Mouse (Mus musculus): ENCODE data around the gene Rabl3. TPM values are rescaled to one million over a fixed set of nuclear protein-coding genes. Genes with fewer than 3 reads are reported as not detected.

Gene Rabl3
- polyA plus RNA-seq, 1 experiment from 2014 or later = 26.3 TPM

- Histone ChIP-seq H3K27me3 (ENCODE audit: control insufficient read depth, insufficient read depth, low read length) (no peaks in the 10 kb centered on the region), H3K4me1 (ENCODE audit: control insufficient read depth, insufficient read depth, low read length) (no peaks in the 10 kb centered on the region), H3K4me2 (ENCODE audit: low read length) (no peak overlapping the region), H3K36me3 (ENCODE audit: control insufficient read depth, insufficient read depth, low read length) (peaks cover 41% of the 10 kb centered on the region), H3K9ac (replicated peaks; ENCODE audit: low read length) (no peak overlapping the region), H3K9me3 (ENCODE audit: control insufficient read depth, low read length) (no peaks in the 10 kb centered on the region), H3K4me3 (replicated peaks; ENCODE audit: low read depth, low read length) (no peak overlapping the region), H3K27ac (replicated peaks; ENCODE audit: low read depth, low read length) (no peak overlapping the region)
- 95% methylated on average over 4 of the region's 4 CpGs for WGBS
- DNase-seq (no peak), ATAC-seq (ENCODE audit: low FRiP score, low TSS enrichment) (no peak)
These were observed 22.0 kb upstream of the Rabl3 start for GRCm38 (mm10) chr16:37517596-37518211.

- no peak overlapping the region for H3K9ac ChIP-seq (replicated peaks; ENCODE audit: low read length)
- H3K4me3 ChIP-seq (replicated peaks; ENCODE audit: low read depth, low read length) = no peak overlapping the region
- ATAC-seq (ENCODE audit: low FRiP score, low TSS enrichment) = no peak
- DNase-seq = no peak
- H3K27ac ChIP-seq (replicated peaks; ENCODE audit: low read depth, low read length) = no peak overlapping the region
- H3K9me3 ChIP-seq (ENCODE audit: control insufficient read depth, low read length) = no peaks in the 10 kb centered on the region
- 90% methylated on average over 2 of the region's 2 CpGs for WGBS
- H3K4me2 ChIP-seq (ENCODE audit: low read length) = no peak overlapping the region
- no peaks in the 10 kb centered on the region for H3K27me3 ChIP-seq (ENCODE audit: control insufficient read depth, insufficient read depth, low read length)
- peaks cover 41% of the 10 kb centered on the region for H3K36me3 ChIP-seq (ENCODE audit: control insufficient read depth, insufficient read depth, low read length)
- H3K4me1 ChIP-seq (ENCODE audit: control insufficient read depth, insufficient read depth, low read length) = no peaks in the 10 kb centered on the region
These were observed 21.0 kb upstream of the Rabl3 start for GRCm38 (mm10) chr16:37518662-37519061.

GRCm38 (mm10) chr16:37519721-37520120 lies 20.0 kb upstream of the Rabl3 start:
- H3K4me3 ChIP-seq (replicated peaks; ENCODE audit: low read depth, low read length) = no peak overlapping the region
- no peak for ATAC-seq (ENCODE audit: low FRiP score, low TSS enrichment)
- H3K4me1 ChIP-seq (ENCODE audit: control insufficient read depth, insufficient read depth, low read length) = no peaks in the 10 kb centered on the region
- 100% methylated on average over 1 of the region's 1 CpGs for WGBS
- peaks cover 39% of the 10 kb centered on the region for H3K36me3 ChIP-seq (ENCODE audit: control insufficient read depth, insufficient read depth, low read length)
- H3K27ac ChIP-seq (replicated peaks; ENCODE audit: low read depth, low read length) = no peak overlapping the region
- H3K9ac ChIP-seq (replicated peaks; ENCODE audit: low read length) = no peak overlapping the region
- H3K9me3 ChIP-seq (ENCODE audit: control insufficient read depth, low read length) = no peaks in the 10 kb centered on the region
- no peak for DNase-seq
- H3K4me2 ChIP-seq (ENCODE audit: low read length) = no peak overlapping the region
- no peaks in the 10 kb centered on the region for H3K27me3 ChIP-seq (ENCODE audit: control insufficient read depth, insufficient read depth, low read length)

GRCm38 (mm10) chr16:37520190-37521040 lies 19.3 kb upstream of the Rabl3 start:
- Histone ChIP-seq H3K27ac (replicated peaks; ENCODE audit: low read depth, low read length) (no peak overlapping the region), H3K36me3 (ENCODE audit: control insufficient read depth, insufficient read depth, low read length) (peaks cover 38% of the 10 kb centered on the region), H3K4me2 (ENCODE audit: low read length) (no peak overlapping the region), H3K4me1 (ENCODE audit: control insufficient read depth, insufficient read depth, low read length) (no peaks in the 10 kb centered on the region), H3K27me3 (ENCODE audit: control insufficient read depth, insufficient read depth, low read length) (no peaks in the 10 kb centered on the region), H3K9me3 (ENCODE audit: control insufficient read depth, low read length) (no peaks in the 10 kb centered on the region), H3K9ac (replicated peaks; ENCODE audit: low read length) (no peak overlapping the region), H3K4me3 (replicated peaks; ENCODE audit: low read depth, low read length) (no peak overlapping the region)
- ATAC-seq (ENCODE audit: low FRiP score, low TSS enrichment) (no peak), DNase-seq (no peak)
- WGBS = 94% methylated on average over 2 of the region's 2 CpGs

- Histone ChIP-seq H3K9me3 (ENCODE audit: control insufficient read depth, low read length) (no peaks in the 10 kb centered on the region), H3K27ac (replicated peaks; ENCODE audit: low read depth, low read length) (no peak overlapping the region), H3K4me3 (replicated peaks; ENCODE audit: low read depth, low read length) (no peak overlapping the region), H3K27me3 (ENCODE audit: control insufficient read depth, insufficient read depth, low read length) (no peaks in the 10 kb centered on the region), H3K4me1 (ENCODE audit: control insufficient read depth, insufficient read depth, low read length) (0 out of 2 replicates have a peak, but pooled peaks cover 3% of the 10 kb centered on the region), H3K9ac (replicated peaks; ENCODE audit: low read length) (no peak overlapping the region), H3K36me3 (ENCODE audit: control insufficient read depth, insufficient read depth, low read length) (peaks cover 37% of the 10 kb centered on the region), H3K4me2 (ENCODE audit: low read length) (no peak overlapping the region)
- 92% methylated on average over 7 of the region's 7 CpGs for WGBS
- DNase-seq (no peak), ATAC-seq (ENCODE audit: low FRiP score, low TSS enrichment) (no peak)
These were observed 17.5 kb upstream of the Rabl3 start for GRCm38 (mm10) chr16:37522100-37522697.

- Histone ChIP-seq H3K36me3 (ENCODE audit: control insufficient read depth, insufficient read depth, low read length) (peaks cover 30% of the 10 kb centered on the region), H3K4me1 (ENCODE audit: control insufficient read depth, insufficient read depth, low read length) (peaks cover 5% of the 10 kb centered on the region; the same call in 1 of the 2 replicates), H3K27me3 (ENCODE audit: control insufficient read depth, insufficient read depth, low read length) (no peaks in the 10 kb centered on the region), H3K4me2 (ENCODE audit: low read length) (no peak overlapping the region), H3K27ac (replicated peaks; ENCODE audit: low read depth, low read length) (no peak overlapping the region), H3K4me3 (replicated peaks; ENCODE audit: low read depth, low read length) (no peak overlapping the region), H3K9me3 (ENCODE audit: control insufficient read depth, low read length) (no peaks in the 10 kb centered on the region), H3K9ac (replicated peaks; ENCODE audit: low read length) (no peak overlapping the region)
- ATAC-seq (ENCODE audit: low FRiP score, low TSS enrichment) = no peak
- DNase-seq = no peak
- 96% methylated on average over 2 of the region's 2 CpGs for WGBS
These were observed 14.6 kb upstream of the Rabl3 start for GRCm38 (mm10) chr16:37525121-37525520.

GRCm38 (mm10) chr16:37526688-37527223 lies 12.9 kb upstream of the Rabl3 start:
- ATAC-seq (ENCODE audit: low FRiP score, low TSS enrichment) = no peak

GRCm38 (mm10) chr16:37530170-37530569 lies 9.5 kb upstream of the Rabl3 start:
- no peaks in the 10 kb centered on the region for H3K27me3 ChIP-seq (ENCODE audit: control insufficient read depth, insufficient read depth, low read length)
- no peak overlapping the region for H3K27ac ChIP-seq (replicated peaks; ENCODE audit: low read depth, low read length)
- 90% methylated on average over 6 of the region's 6 CpGs for WGBS
- ATAC-seq (ENCODE audit: low FRiP score, low TSS enrichment) (no peak), DNase-seq (no peak)
- no peak overlapping the region for H3K4me3 ChIP-seq (replicated peaks; ENCODE audit: low read depth, low read length)
- H3K36me3 ChIP-seq (ENCODE audit: control insufficient read depth, insufficient read depth, low read length) = peaks cover 18% of the 10 kb centered on the region; the same call in 1 of the 2 replicates
- H3K9ac ChIP-seq (replicated peaks; ENCODE audit: low read length) = no peak overlapping the region
- H3K4me2 ChIP-seq (ENCODE audit: low read length) = no peak overlapping the region
- H3K9me3 ChIP-seq (ENCODE audit: control insufficient read depth, low read length) = no peaks in the 10 kb centered on the region
- peaks cover 11% of the 10 kb centered on the region; the same call in 1 of the 2 replicates for H3K4me1 ChIP-seq (ENCODE audit: control insufficient read depth, insufficient read depth, low read length)

More at GRCm38 (mm10) chr16:37526688-37527223, 12.9 kb upstream of the Rabl3 start:
- no peaks in the 10 kb centered on the region for H3K27me3 ChIP-seq (ENCODE audit: control insufficient read depth, insufficient read depth, low read length)
- no peak for DNase-seq
- H3K9ac ChIP-seq (replicated peaks; ENCODE audit: low read length) = no peak overlapping the region
- no peak overlapping the region for H3K4me2 ChIP-seq (ENCODE audit: low read length)
- H3K36me3 ChIP-seq (ENCODE audit: control insufficient read depth, insufficient read depth, low read length) = peaks cover 28% of the 10 kb centered on the region
- H3K4me1 ChIP-seq (ENCODE audit: control insufficient read depth, insufficient read depth, low read length) = peaks cover 6% of the 10 kb centered on the region; the same call in 1 of the 2 replicates
- H3K4me3 ChIP-seq (replicated peaks; ENCODE audit: low read depth, low read length) = no peak overlapping the region
- H3K27ac ChIP-seq (replicated peaks; ENCODE audit: low read depth, low read length) = no peak overlapping the region
- no peaks in the 10 kb centered on the region for H3K9me3 ChIP-seq (ENCODE audit: control insufficient read depth, low read length)
- WGBS = 94% methylated on average over 3 of the region's 3 CpGs
